Mouse (Mus musculus) brain, embryonic 14.5 days (tissue): ENCODE results near the gene Cacng5. TPM values are rescaled to one million over a fixed set of nuclear protein-coding genes. Genes with fewer than 3 reads are reported as not detected.
A peak's percentile ranks its signal among the peaks of the same experiment; 100 is the strongest.

ENCODE experiments used
- DNase-seq: peaks from one replicate; pipeline ENCODE4 v3.0.0-alpha.2; 2011; ENCODE audit warnings: low read depth
- CTCF ChIP-seq: fragments of 200-500 bp; IDR thresholded peaks from 2 replicates; pipeline ENCODE4 v1.5.1; 2012; ENCODE audit warnings: inconsistent platforms, mild to moderate bottlenecking, moderate library complexity, borderline replicate concordance; ENCODE audit not compliant: insufficient read depth, insufficient read length; ENCODE audit errors: extremely low read depth
- POLR2A ChIP-seq: fragments of 200-500 bp; IDR thresholded peaks from 2 replicates; pipeline ENCODE4 v1.6.1; 2012; ENCODE audit warnings: mild to moderate bottlenecking, inconsistent platforms, borderline replicate concordance; ENCODE audit not compliant: poor library complexity, insufficient read depth, insufficient read length, severe bottlenecking; ENCODE audit errors: extremely low read depth
- polyA plus RNA-seq: library from polyadenylated mRNA; depleted of rRNA; stranded (reverse); fragments of >200 nt; gene quantifications from 2 replicates; pipeline ENCODE4 v1.2.3, GENCODE M21; 2012; rRNA removed

Gene Cacng5
- polyA plus RNA-seq: 3.9 and 5.4 TPM in 2 replicates

- TF ChIP-seq CTCF: no peak
- no peak for TF ChIP-seq POLR2A
- peak; percentile 75 for DNase-seq
Observed at GRCm38 (mm10) chr11:107914634-107915226, at the start of gene Cacng5. Cacng5 (minus strand) TSS chr11:107915055.

GRCm38 (mm10) chr11:107957566-107958350, 42.9 kb upstream of the Cacng5 start:
- no peak for TF ChIP-seq POLR2A
- no peak for TF ChIP-seq CTCF
- DNase-seq: peak; percentile 59

GRCm38 (mm10) chr11:107955191-107956062, 40.6 kb upstream of the Cacng5 start:
- TF ChIP-seq POLR2A: no peak
- TF ChIP-seq CTCF: no peak
- DNase-seq: peak; percentile 80

GRCm38 (mm10) chr11:107951431-107951830, 36.6 kb upstream of the Cacng5 start:
- DNase-seq: peak; percentile 59
- TF ChIP-seq CTCF: no peak
- no peak for TF ChIP-seq POLR2A

GRCm38 (mm10) chr11:107950658-107951057, 35.8 kb upstream of the Cacng5 start:
- TF ChIP-seq CTCF (no peak), POLR2A (no peak)
- DNase-seq: peak; percentile 58

- TF ChIP-seq CTCF: no peak
- no peak for TF ChIP-seq POLR2A
- DNase-seq: no peak
Observed at GRCm38 (mm10) chr11:107950211-107950610, 35.4 kb upstream of the Cacng5 start.

GRCm38 (mm10) chr11:107947951-107948350, 33.1 kb upstream of the Cacng5 start:
- TF ChIP-seq POLR2A (no peak), CTCF (no peak)

GRCm38 (mm10) chr11:107946823-107947222, 32.0 kb upstream of the Cacng5 start:
- no peak for TF ChIP-seq POLR2A
- TF ChIP-seq CTCF: no peak

More at GRCm38 (mm10) chr11:107947951-107948350, 33.1 kb upstream of the Cacng5 start:
- no peak for DNase-seq

GRCm38 (mm10) chr11:107936929-107937328, 22.1 kb upstream of the Cacng5 start:
- DNase-seq: no peak
- no peak for TF ChIP-seq POLR2A
- TF ChIP-seq CTCF: no peak

More at GRCm38 (mm10) chr11:107946823-107947222, 32.0 kb upstream of the Cacng5 start:
- DNase-seq: peak; percentile 80

- TF ChIP-seq CTCF (no peak), POLR2A (no peak)
- no peak for DNase-seq
Observed at GRCm38 (mm10) chr11:107931721-107932120, 16.9 kb upstream of the Cacng5 start.

GRCm38 (mm10) chr11:107931288-107931687, 16.4 kb upstream of the Cacng5 start:
- TF ChIP-seq POLR2A (no peak), CTCF (no peak)
- no peak for DNase-seq
